8 mouse cellular contexts compared by ENCODE assay signal in genomic region chr9:46814478-46815241, GRCm38 (mm10).
A peak's percentile ranks its signal among the peaks of the same experiment; 100 is the strongest.
DNase-seq lines count a peak whose midpoint lies in the region; ATAC-seq and TF ChIP-seq lines count a peak whose summit lies in the region.

No protein-coding gene starts in this region.

- no peaks in the 10 kb centered on the region for H3K36me3 ChIP-seq in E14TG2a.4 (ENCODE audit: insufficient read depth, low read length)
- no peaks in the 10 kb centered on the region for H3K36me3 ChIP-seq in forebrain, embryonic 11.5 days (ENCODE audit: control insufficient read depth, insufficient read depth, low read length)
- H3K36me3 ChIP-seq in heart, embryonic 16.5 days (ENCODE audit: control insufficient read depth, insufficient read depth): no peaks in the 10 kb centered on the region
- no peaks in the 10 kb centered on the region for H3K36me3 ChIP-seq in neural tube, embryonic 14.5 days (ENCODE audit: control insufficient read depth, insufficient read depth, low read length)

- H3K4me1 ChIP-seq in E14TG2a.4 (replicated peaks; ENCODE audit: low read depth, low read length): peaks cover 21% of the 10 kb centered on the region
- peaks cover 5% of the 10 kb centered on the region; the same call in 1 of the 2 replicates for H3K4me1 ChIP-seq in forebrain, embryonic 11.5 days (replicated peaks; ENCODE audit: control insufficient read depth, insufficient read depth, low read length)
- no peaks in the 10 kb centered on the region for H3K4me1 ChIP-seq in heart, embryonic 16.5 days (ENCODE audit: control insufficient read depth, insufficient read depth, low read length)
- H3K4me1 ChIP-seq in neural tube, embryonic 14.5 days (ENCODE audit: control insufficient read depth, insufficient read depth, low read length): peaks cover 6% of the 10 kb centered on the region; the same call in 1 of the 2 replicates

- peak; percentile 87 for TF ChIP-seq CTCF in E14TG2a.4 (conservative IDR thresholded peaks at IDR 0.05; ENCODE audit: low read length)

- DNase-seq in c-Kit-positive CD71-negative TER-119-negative erythroid progenitor cells, embryonic 14.5 days (ENCODE audit: low read depth): peak; percentile 5
- DNase-seq in forebrain, embryonic 11.5 days (ENCODE audit: low spot score): peak; percentile 88
- DNase-seq in kidney, postnatal 25 days: peak; percentile 53 to 68
- peak; percentile 52 for DNase-seq in liver
- peak; percentile 51 for DNase-seq in thymus, postnatal 4 days

- H3K27ac ChIP-seq in forebrain, embryonic 11.5 days (ENCODE audit: low read depth, low read length): no peak overlapping the region
- no peak overlapping the region for H3K27ac ChIP-seq in heart, embryonic 16.5 days (ENCODE audit: low read length)
- peak overlapping the region; percentile 60 for H3K27ac ChIP-seq in neural tube, embryonic 14.5 days (ENCODE audit: low read depth, low read length)

- peak overlapping the region; percentile 57 for H3K4me3 ChIP-seq in E14TG2a.4 (replicated peaks; ENCODE audit: low read length)
- H3K4me3 ChIP-seq in forebrain, embryonic 11.5 days (ENCODE audit: low read depth, low read length): peak overlapping the region; percentile 20
- H3K4me3 ChIP-seq in heart, embryonic 16.5 days (ENCODE audit: low read length): peak overlapping the region; percentile 47
- H3K4me3 ChIP-seq in neural tube, embryonic 14.5 days (ENCODE audit: low read depth, low read length): peak overlapping the region; percentile 16; the same call in 1 of the 2 replicates

- WGBS in forebrain, embryonic 11.5 days: 10% methylated on average over 22 of the region's 22 CpGs
- WGBS in heart, embryonic 16.5 days: 13% methylated on average over 22 of the region's 22 CpGs
- WGBS in neural tube, embryonic 14.5 days: 8% methylated on average over 22 of the region's 22 CpGs

- peak; percentile 46; the same call in 1 of the 2 replicates for ATAC-seq in forebrain, embryonic 11.5 days (replicated peaks; ENCODE audit: low FRiP score)
- no peak for ATAC-seq in heart, embryonic 16.5 days (replicated peaks; ENCODE audit: extremely low read depth, insufficient read depth, low FRiP score)
- ATAC-seq in neural tube, embryonic 14.5 days (ENCODE audit: low read depth): peak; percentile 93

- peak overlapping the region; percentile 43 for H3K4me2 ChIP-seq in forebrain, embryonic 11.5 days (ENCODE audit: low read depth, low read length, severe bottlenecking)
- H3K4me2 ChIP-seq in heart, embryonic 16.5 days (ENCODE audit: low read depth, low read length): peak overlapping the region; percentile 71
- peak overlapping the region; percentile 45 for H3K4me2 ChIP-seq in neural tube, embryonic 14.5 days (ENCODE audit: low read depth, low read length)

- no peaks in the 10 kb centered on the region for H3K9me3 ChIP-seq in E14TG2a.4 (ENCODE audit: low read length)
- H3K9me3 ChIP-seq in forebrain, embryonic 11.5 days (ENCODE audit: control insufficient read depth, low read length): no peaks in the 10 kb centered on the region
- no peaks in the 10 kb centered on the region for H3K9me3 ChIP-seq in heart, embryonic 16.5 days (replicated peaks; ENCODE audit: control insufficient read depth, low read length)
- no peaks in the 10 kb centered on the region for H3K9me3 ChIP-seq in neural tube, embryonic 14.5 days (ENCODE audit: control insufficient read depth, low read length)

- peaks cover 39% of the 10 kb centered on the region for H3K27me3 ChIP-seq in E14TG2a.4 (ENCODE audit: insufficient read depth, low read length)
- no peaks in the 10 kb centered on the region for H3K27me3 ChIP-seq in forebrain, embryonic 11.5 days (ENCODE audit: control insufficient read depth, insufficient read depth, low read length)
- H3K27me3 ChIP-seq in heart, embryonic 16.5 days (ENCODE audit: control insufficient read depth, insufficient read depth, low read length): peaks cover 18% of the 10 kb centered on the region
- no peaks in the 10 kb centered on the region for H3K27me3 ChIP-seq in neural tube, embryonic 14.5 days (ENCODE audit: control insufficient read depth, insufficient read depth, low read length)

- H3K9ac ChIP-seq in forebrain, embryonic 11.5 days (ENCODE audit: low read length): peak overlapping the region; percentile 50; the same call in 1 of the 2 replicates
- no peak overlapping the region for H3K9ac ChIP-seq in heart, embryonic 16.5 days (ENCODE audit: low read length)
- H3K9ac ChIP-seq in neural tube, embryonic 14.5 days (replicated peaks; ENCODE audit: low read depth, low read length): peak overlapping the region; percentile 34; the same call in 1 of the 2 replicates

Comparison
In these comparisons a context has a peak if more than half of its experiments do, and no peak if none do; other contexts are left out.
1. DNase-seq: peak in every context shown above with its lines; median percentile 88 in forebrain, embryonic 11.5 days; 60 in kidney, postnatal 25 days; 52 in liver; 51 in thymus, postnatal 4 days; 5 in c-Kit-positive CD71-negative TER-119-negative erythroid progenitor cells, embryonic 14.5 days.